Mouse (Mus musculus) embryonic fibroblast, embryonic 13.5 days (primary cell): ENCODE data around the gene Ddx11.

ENCODE experiments used
- CTCF ChIP-seq: IDR thresholded peaks from 2 replicates; pipeline ENCODE4 v1.5.1; 2011; ENCODE audit warnings: mild to moderate bottlenecking, control low read depth, low read length, moderate library complexity, borderline replicate concordance; ENCODE audit not compliant: insufficient read depth
- POLR2A ChIP-seq: IDR thresholded peaks from 2 replicates; pipeline ENCODE4 v1.6.1; 2011; ENCODE audit warnings: low read depth, mild to moderate bottlenecking, control low read depth, low read length, moderate library complexity

DNA sequence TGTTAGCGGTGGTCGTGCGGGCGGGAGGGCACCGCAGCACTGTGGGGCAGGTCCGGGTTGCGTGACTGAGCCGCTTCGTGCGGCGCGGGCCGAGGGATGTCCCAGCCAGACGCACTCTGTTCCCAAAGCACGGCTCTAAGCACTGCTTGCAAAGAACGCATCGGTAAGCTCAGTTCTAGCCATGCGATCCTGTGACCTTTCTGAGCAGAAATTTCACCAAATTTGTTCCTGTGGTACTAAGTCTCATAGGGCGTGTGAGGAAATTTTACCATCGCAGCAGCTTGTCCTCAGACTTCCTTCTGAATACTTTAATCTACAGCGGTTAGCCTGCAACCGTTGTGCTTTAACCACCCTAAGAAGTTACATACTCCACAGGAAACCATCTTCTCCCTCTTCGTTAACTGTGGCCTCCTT is 45.9 kb upstream of the Ddx11 start:
- TF ChIP-seq POLR2A (no peak), CTCF (no peak)
